Mouse (Mus musculus): ENCODE data around the gene 1600002K03Rik. TPM values are rescaled to one million over a fixed set of nuclear protein-coding genes. Genes with fewer than 3 reads are reported as not detected.
A peak's percentile ranks its signal among the peaks of the same experiment; 100 is the strongest.
"Not testable (repeated sequence)": the region's sequence is repeated elsewhere in the genome, so short reads cannot be mapped to it uniquely, and the experiment has no call there.

Gene 1600002K03Rik
- polyA plus RNA-seq, 1 experiment from 2014 or later = 10.3 TPM

GRCm38 (mm10) chr10:80211547-80212103 lies 38.9 kb downstream of the 1600002K03Rik start:
- not testable (repeated sequence) for H3K36me3 ChIP-seq (ENCODE audit: control insufficient read depth, insufficient read depth, low read length); H3K4me3 ChIP-seq (ENCODE audit: low read length); H3K9me3 ChIP-seq (ENCODE audit: control insufficient read depth, low read length); H3K9ac ChIP-seq (ENCODE audit: low read depth, low read length); H3K27ac ChIP-seq (ENCODE audit: low read depth, low read length); H3K4me2 ChIP-seq (replicated peaks; ENCODE audit: low read depth, low read length); H3K4me1 ChIP-seq (ENCODE audit: control insufficient read depth, insufficient read depth, low read length); ATAC-seq (ENCODE audit: low FRiP score, low TSS enrichment); H3K27me3 ChIP-seq (ENCODE audit: control insufficient read depth, insufficient read depth, low read length)
- WGBS = 76% methylated on average over 7 of the region's 7 CpGs

DNA sequence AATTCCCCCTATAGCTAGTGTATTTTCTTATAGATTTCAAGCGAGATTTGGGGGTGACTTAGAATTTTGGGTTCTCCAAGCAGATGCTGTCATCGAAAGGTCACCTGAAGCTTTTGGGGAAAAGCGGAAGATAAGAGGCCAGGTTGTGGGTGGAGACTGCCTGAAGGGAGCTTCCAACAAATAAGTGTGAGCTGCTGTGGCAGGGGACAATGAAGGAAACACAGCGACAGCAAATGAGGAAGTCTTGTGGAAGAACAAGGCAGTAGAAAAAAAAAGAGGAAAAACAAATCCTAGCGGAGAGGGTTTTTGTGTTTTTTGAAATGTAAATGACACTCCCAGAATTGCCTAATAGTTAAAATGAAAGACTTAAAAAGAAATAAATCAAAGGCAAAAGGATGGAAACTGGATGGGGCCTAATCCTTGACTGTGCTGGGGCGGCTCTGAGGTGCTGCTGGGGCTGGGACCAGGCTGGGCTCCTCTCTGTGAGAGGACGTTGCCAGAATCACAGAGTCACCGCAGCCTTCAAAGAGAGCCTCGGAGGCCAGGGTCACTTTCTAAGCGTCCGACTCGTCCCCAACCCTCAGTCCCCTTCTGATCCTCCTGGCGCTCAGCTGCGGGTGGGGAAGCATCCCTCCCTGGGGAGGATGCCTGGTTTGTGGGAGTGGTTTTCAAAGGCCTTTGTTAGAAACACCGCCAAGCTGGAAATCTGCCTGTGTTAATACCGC lies 42.5 kb downstream of the 1600002K03Rik start:
- Histone ChIP-seq H3K4me1 (ENCODE audit: control insufficient read depth, insufficient read depth, low read length) (0 out of 2 replicates have a peak, but pooled peaks cover 2% of the 10 kb centered on the region), H3K36me3 (ENCODE audit: control insufficient read depth, insufficient read depth, low read length) (no peaks in the 10 kb centered on the region), H3K9me3 (ENCODE audit: control insufficient read depth, low read length) (no peaks in the 10 kb centered on the region), H3K9ac (ENCODE audit: low read depth, low read length) (no peak overlapping the region), H3K4me3 (ENCODE audit: low read length) (no peak overlapping the region), H3K4me2 (replicated peaks; ENCODE audit: low read depth, low read length) (no peak overlapping the region), H3K27ac (ENCODE audit: low read depth, low read length) (no peak overlapping the region), H3K27me3 (ENCODE audit: control insufficient read depth, insufficient read depth, low read length) (no peaks in the 10 kb centered on the region)
- no peak for ATAC-seq (ENCODE audit: low FRiP score, low TSS enrichment)
- WGBS = 23% methylated on average over 16 of the region's 16 CpGs

DNA sequence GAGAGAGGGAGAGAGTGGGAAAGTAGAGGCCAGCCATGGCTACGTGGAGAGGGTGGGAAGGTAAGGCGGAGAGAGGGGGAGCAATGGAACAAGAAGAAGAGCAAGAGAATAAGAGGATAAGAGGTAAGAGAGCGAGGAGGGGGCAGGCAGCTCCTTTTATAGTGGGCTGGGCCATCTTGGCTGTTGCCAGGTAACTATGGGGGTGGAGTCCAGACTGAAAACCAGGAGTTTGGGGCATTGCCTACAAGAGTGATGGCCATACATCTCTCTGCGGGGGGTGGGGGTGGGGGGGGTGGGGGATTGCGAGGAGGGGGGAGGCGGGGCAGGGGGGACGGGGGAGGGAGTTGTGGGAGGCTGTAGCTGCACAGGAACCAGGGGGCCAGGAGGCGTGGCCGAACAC lies 47.9 kb downstream of the 1600002K03Rik start:
- Histone ChIP-seq H3K4me1 (ENCODE audit: control insufficient read depth, insufficient read depth, low read length) (no peaks in the 10 kb centered on the region), H3K27ac (ENCODE audit: low read depth, low read length) (no peak overlapping the region), H3K4me3 (ENCODE audit: low read length) (no peak overlapping the region), H3K9me3 (ENCODE audit: control insufficient read depth, low read length) (no peaks in the 10 kb centered on the region), H3K9ac (ENCODE audit: low read depth, low read length) (no peak overlapping the region), H3K36me3 (ENCODE audit: control insufficient read depth, insufficient read depth, low read length) (no peaks in the 10 kb centered on the region), H3K27me3 (ENCODE audit: control insufficient read depth, insufficient read depth, low read length) (no peaks in the 10 kb centered on the region), H3K4me2 (replicated peaks; ENCODE audit: low read depth, low read length) (no peak overlapping the region)
- peak; percentile 10; the same call in 1 of the 2 replicates for ATAC-seq (ENCODE audit: low FRiP score, low TSS enrichment)
- 42% methylated on average over 5 of the region's 9 CpGs for WGBS

GRCm38 (mm10) chr10:80223137-80223536 lies 50.4 kb downstream of the 1600002K03Rik start:
- 83% methylated on average over 2 of the region's 2 CpGs for WGBS
- H3K9me3 ChIP-seq (ENCODE audit: control insufficient read depth, low read length); H3K27me3 ChIP-seq (ENCODE audit: control insufficient read depth, insufficient read depth, low read length); H3K27ac ChIP-seq (ENCODE audit: low read depth, low read length); H3K9ac ChIP-seq (ENCODE audit: low read depth, low read length); H3K36me3 ChIP-seq (ENCODE audit: control insufficient read depth, insufficient read depth, low read length); H3K4me3 ChIP-seq (ENCODE audit: low read length); ATAC-seq (ENCODE audit: low FRiP score, low TSS enrichment); H3K4me2 ChIP-seq (replicated peaks; ENCODE audit: low read depth, low read length): not testable (repeated sequence)
- peaks cover 12% of the 10 kb centered on the region for H3K4me1 ChIP-seq (ENCODE audit: control insufficient read depth, insufficient read depth, low read length)

Other genes with a start within 250 kb of the 1600002K03Rik start
- gene Arid3a, start 245.9 kb upstream of the 1600002K03Rik start, polyA plus RNA-seq (2014; fragmentation: Nextera tagmentation; extraction: Ambion mirVana) = 12.0 and 12.3 TPM in 2 replicates
- gene Wdr18, start 212.8 kb upstream of the 1600002K03Rik start, polyA plus RNA-seq (2014; fragmentation: Nextera tagmentation; extraction: Ambion mirVana) = 132 and 147 TPM in 2 replicates
- 0.19 and 0.29 TPM in 2 replicates for gene Grin3b, start 202.2 kb upstream of the 1600002K03Rik start, polyA plus RNA-seq (2014; fragmentation: Nextera tagmentation; extraction: Ambion mirVana)
- gene Tmem259, start 188.6 kb upstream of the 1600002K03Rik start, polyA plus RNA-seq (2014; fragmentation: Nextera tagmentation; extraction: Ambion mirVana) = 18.8 and 27.8 TPM in 2 replicates
- gene Cnn2, start 184.4 kb upstream of the 1600002K03Rik start, polyA plus RNA-seq (2014; fragmentation: Nextera tagmentation; extraction: Ambion mirVana) = 186 and 220 TPM in 2 replicates
- 1.8 and 2.7 TPM in 2 replicates for gene Abca7, start 176.4 kb upstream of the 1600002K03Rik start, polyA plus RNA-seq (2014; fragmentation: Nextera tagmentation; extraction: Ambion mirVana)
- 4.8 and 7.7 TPM in 2 replicates for gene Arhgap45, start 156.3 kb upstream of the 1600002K03Rik start, polyA plus RNA-seq (2014; fragmentation: Nextera tagmentation; extraction: Ambion mirVana)
- 276 and 310 TPM in 2 replicates for gene Polr2e, start 133.1 kb upstream of the 1600002K03Rik start, polyA plus RNA-seq (2014; fragmentation: Nextera tagmentation; extraction: Ambion mirVana)
- 552 and 641 TPM in 2 replicates for gene Gpx4, start 125.8 kb upstream of the 1600002K03Rik start, polyA plus RNA-seq (2014; fragmentation: Nextera tagmentation; extraction: Ambion mirVana)
- gene Sbno2, start 67.4 kb upstream of the 1600002K03Rik start, polyA plus RNA-seq (2014; fragmentation: Nextera tagmentation; extraction: Ambion mirVana) = 10.6 and 14.8 TPM in 2 replicates
- 26.6 and 42.0 TPM in 2 replicates for gene Stk11, start 57.1 kb upstream of the 1600002K03Rik start, polyA plus RNA-seq (2014; fragmentation: Nextera tagmentation; extraction: Ambion mirVana)
- gene Atp5d, start 34.3 kb upstream of the 1600002K03Rik start, polyA plus RNA-seq (2014; fragmentation: Nextera tagmentation; extraction: Ambion mirVana) = 519 and 582 TPM in 2 replicates
- 8.1 and 8.4 TPM in 2 replicates for gene Cbarp, start 32.1 kb upstream of the 1600002K03Rik start, polyA plus RNA-seq (2014; fragmentation: Nextera tagmentation; extraction: Ambion mirVana)
- gene Midn, start 24.7 kb upstream of the 1600002K03Rik start, polyA plus RNA-seq (2014; fragmentation: Nextera tagmentation; extraction: Ambion mirVana) = 42.3 and 46.2 TPM in 2 replicates
- 80.0 and 104 TPM in 2 replicates for gene Cirbp, start 7.0 kb upstream of the 1600002K03Rik start, polyA plus RNA-seq (2014; fragmentation: Nextera tagmentation; extraction: Ambion mirVana)
- 15.4 and 17.3 TPM in 2 replicates for gene Efna2, start 6.5 kb downstream of the 1600002K03Rik start, polyA plus RNA-seq (2014; fragmentation: Nextera tagmentation; extraction: Ambion mirVana)
- 64.4 and 65.1 TPM in 2 replicates for gene Mum1, start 53.5 kb downstream of the 1600002K03Rik start, polyA plus RNA-seq (2014; fragmentation: Nextera tagmentation; extraction: Ambion mirVana)
- 382 and 390 TPM in 2 replicates for gene Ndufs7, start 76.2 kb downstream of the 1600002K03Rik start, polyA plus RNA-seq (2014; fragmentation: Nextera tagmentation; extraction: Ambion mirVana)
- gene Gamt, start 88.1 kb downstream of the 1600002K03Rik start, polyA plus RNA-seq (2014; fragmentation: Nextera tagmentation; extraction: Ambion mirVana) = 30.2 and 33.6 TPM in 2 replicates
- 45.8 and 56.9 TPM in 2 replicates for gene Dazap1, start 88.5 kb downstream of the 1600002K03Rik start, polyA plus RNA-seq (2014; fragmentation: Nextera tagmentation; extraction: Ambion mirVana)
- 1,166 and 1,350 TPM in 2 replicates for gene Rps15, start 119.5 kb downstream of the 1600002K03Rik start, polyA plus RNA-seq (2014; fragmentation: Nextera tagmentation; extraction: Ambion mirVana)
- gene Apc2, start 123.0 kb downstream of the 1600002K03Rik start, polyA plus RNA-seq (2014; fragmentation: Nextera tagmentation; extraction: Ambion mirVana) = 1.0 and 1.4 TPM in 2 replicates
- 36.1 and 40.5 TPM in 2 replicates for gene 2310011J03Rik, start 147.6 kb downstream of the 1600002K03Rik start, polyA plus RNA-seq (2014; fragmentation: Nextera tagmentation; extraction: Ambion mirVana)
- 6.2 and 8.1 TPM in 2 replicates for gene Pcsk4, start 156.6 kb downstream of the 1600002K03Rik start, polyA plus RNA-seq (2014; fragmentation: Nextera tagmentation; extraction: Ambion mirVana)
- 5.6 and 7.1 TPM in 2 replicates for gene Reep6, start 157.0 kb downstream of the 1600002K03Rik start, polyA plus RNA-seq (2014; fragmentation: Nextera tagmentation; extraction: Ambion mirVana)
- gene Adamtsl5, start 175.5 kb downstream of the 1600002K03Rik start, polyA plus RNA-seq (2014; fragmentation: Nextera tagmentation; extraction: Ambion mirVana) = 1.2 and 2.7 TPM in 2 replicates
- 0.62 and 0.66 TPM in 2 replicates for gene Plk5, start 183.5 kb downstream of the 1600002K03Rik start, polyA plus RNA-seq (2014; fragmentation: Nextera tagmentation; extraction: Ambion mirVana)
- gene Mex3d, start 214.7 kb downstream of the 1600002K03Rik start, polyA plus RNA-seq (2014; fragmentation: Nextera tagmentation; extraction: Ambion mirVana) = 8.7 and 14.6 TPM in 2 replicates
- gene Mbd3, start 226.6 kb downstream of the 1600002K03Rik start, polyA plus RNA-seq (2014; fragmentation: Nextera tagmentation; extraction: Ambion mirVana) = 248 and 270 TPM in 2 replicates
- 806 and 1,046 TPM in 2 replicates for gene Uqcr11, start 233.9 kb downstream of the 1600002K03Rik start, polyA plus RNA-seq (2014; fragmentation: Nextera tagmentation; extraction: Ambion mirVana)

Measured in kidney, embryonic 14.5 days (tissue).